Mouse (Mus musculus) hindbrain, embryonic 13.5 days (tissue): Measurements from ENCODE around the gene Arhgef12. TPM values are rescaled to one million over a fixed set of nuclear protein-coding genes. Genes with fewer than 3 reads are reported as not detected.

Source experiments
- ATAC-seq: fragments of 200-750 bp; cut with Nextera tagmentation; 2 replicates; pipeline ENCODE4 v1.8.0; 2017; ENCODE audit warnings: moderate TSS enrichment; ENCODE audit not compliant: low FRiP score
- H3K27ac ChIP-seq: fragments of 300-500 bp; sonication (generic); 2 replicates; pipeline ENCODE4 v1.5.1; 2015; ENCODE audit warnings: inconsistent platforms, mild to moderate bottlenecking, moderate library complexity
- H3K27me3 ChIP-seq: fragments of 300-500 bp; sonication (generic); 2 replicates; pipeline ENCODE4 v1.6.1; 2015; ENCODE audit warnings: mild to moderate bottlenecking, inconsistent platforms
- H3K36me3 ChIP-seq: fragments of 300-500 bp; sonication (generic); 2 replicates; pipeline ENCODE4 v1.6.1; 2015; ENCODE audit warnings: mild to moderate bottlenecking, inconsistent platforms
- H3K4me1 ChIP-seq: fragments of 300-500 bp; sonication (generic); replicated peaks from 2 replicates; pipeline ENCODE4 v1.6.1; 2015; ENCODE audit warnings: inconsistent platforms
- H3K4me2 ChIP-seq: fragments of 300-500 bp; sonication (generic); 2 replicates; pipeline ENCODE4 v1.6.1; 2015; ENCODE audit warnings: inconsistent platforms, mild to moderate bottlenecking, moderate library complexity
- H3K4me3 ChIP-seq: fragments of 300-500 bp; sonication (generic); 2 replicates; pipeline ENCODE4 v1.5.1; 2015; ENCODE audit warnings: mild to moderate bottlenecking, inconsistent platforms
- H3K9ac ChIP-seq: fragments of 300-500 bp; sonication (generic); 2 replicates; pipeline ENCODE4 v1.6.1; 2015; ENCODE audit warnings: mild to moderate bottlenecking, inconsistent platforms
- H3K9me3 ChIP-seq: fragments of 300-500 bp; sonication (generic); 2 replicates; pipeline ENCODE4 v1.6.1; 2016; ENCODE audit warnings: inconsistent platforms
- WGBS: fragments of 180-500 bp; shearing (Covaris S2); methylation state at CpG from one replicate; pipeline ENCODE4 v1.1.7; 2015; 5-methylcytosine and 5-hydroxymethylcytosine counted together
- polyA plus RNA-seq: library from polyadenylated mRNA; unstranded; fragments of >200 nt; fragmentation: Nextera tagmentation; extraction: Ambion mirVana; gene quantifications from 2 replicates; pipeline ENCODE4 v1.2.1, GENCODE M21; 2015

Gene Arhgef12
- polyA plus RNA-seq, 1 experiment from 2014 or later: 19.8 TPM

DNA sequence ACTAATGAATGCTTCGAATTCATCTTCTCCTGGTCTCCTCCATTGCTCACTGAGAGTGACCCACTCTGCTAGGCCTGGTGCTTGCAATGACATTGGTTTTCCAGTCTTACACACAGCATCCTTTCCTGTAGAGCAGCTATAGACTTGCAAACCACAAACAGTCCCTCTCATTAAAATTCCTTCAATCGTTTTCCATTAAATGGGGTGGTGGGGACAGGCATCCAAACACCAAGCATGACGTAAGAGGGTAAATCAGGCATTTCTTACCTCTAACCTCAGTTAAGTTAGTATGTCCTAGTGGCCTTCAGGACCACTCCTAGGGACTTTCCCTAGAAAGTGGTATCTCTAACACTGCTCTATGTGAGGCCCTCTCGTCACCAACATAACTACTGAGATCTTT is 41.8 kb downstream of the Arhgef12 start:
- 85% methylated on average over 4 of the region's 4 CpGs for WGBS
- ATAC-seq: no peak

GRCm38 (mm10) chr9:43061545-43061944 is 45.5 kb downstream of the Arhgef12 start:
- H3K4me2 ChIP-seq: no peak overlapping the region
- H3K27me3 ChIP-seq: no peaks in the 10 kb centered on the region
- no peaks in the 10 kb centered on the region for H3K9me3 ChIP-seq
- H3K9ac ChIP-seq: no peak overlapping the region
- H3K4me3 ChIP-seq: no peak overlapping the region
- WGBS: 80% methylated on average over 1 of the region's 1 CpGs
- ATAC-seq: no peak
- H3K36me3 ChIP-seq: no peaks in the 10 kb centered on the region
- peaks cover 10% of the 10 kb centered on the region for H3K4me1 ChIP-seq
- no peak overlapping the region; the same call in 1 of the 2 replicates for H3K27ac ChIP-seq

More for the DNA sequence above, 41.8 kb downstream of the Arhgef12 start:
- Histone ChIP-seq H3K4me2 (no peak overlapping the region), H3K4me3 (no peak overlapping the region), H3K27ac (no peak overlapping the region), H3K36me3 (no peaks in the 10 kb centered on the region), H3K9ac (no peak overlapping the region), H3K4me1 (peaks cover 36% of the 10 kb centered on the region), H3K27me3 (no peaks in the 10 kb centered on the region), H3K9me3 (no peaks in the 10 kb centered on the region)

GRCm38 (mm10) chr9:43050391-43050790 is 56.6 kb downstream of the Arhgef12 start:
- no peaks in the 10 kb centered on the region for H3K36me3 ChIP-seq
- no peak for ATAC-seq
- no peaks in the 10 kb centered on the region for H3K9me3 ChIP-seq
- no peak overlapping the region for H3K27ac ChIP-seq
- H3K4me1 ChIP-seq: peaks cover 4% of the 10 kb centered on the region; the same call in 1 of the 2 replicates
- H3K27me3 ChIP-seq: no peaks in the 10 kb centered on the region
- no peak overlapping the region for H3K9ac ChIP-seq
- 93% methylated on average over 2 of the region's 2 CpGs for WGBS
- no peak overlapping the region for H3K4me3 ChIP-seq
- H3K4me2 ChIP-seq: no peak overlapping the region

GRCm38 (mm10) chr9:43044481-43044880 is 62.6 kb downstream of the Arhgef12 start:
- H3K27me3 ChIP-seq: no peaks in the 10 kb centered on the region
- no peak for ATAC-seq
- no peak overlapping the region for H3K4me3 ChIP-seq
- no peaks in the 10 kb centered on the region for H3K9me3 ChIP-seq
- H3K9ac ChIP-seq: no peak overlapping the region
- H3K27ac ChIP-seq: no peak overlapping the region
- peaks cover 25% of the 10 kb centered on the region for H3K36me3 ChIP-seq
- no peak overlapping the region for H3K4me2 ChIP-seq
- H3K4me1 ChIP-seq: peaks cover 4% of the 10 kb centered on the region; the same call in 1 of the 2 replicates

GRCm38 (mm10) chr9:43038466-43038865 is 68.6 kb downstream of the Arhgef12 start:
- H3K4me2 ChIP-seq: no peak overlapping the region
- ATAC-seq: no peak
- no peak overlapping the region for H3K27ac ChIP-seq
- peaks cover 33% of the 10 kb centered on the region for H3K36me3 ChIP-seq
- H3K4me1 ChIP-seq: peaks cover 4% of the 10 kb centered on the region; the same call in 1 of the 2 replicates
- H3K4me3 ChIP-seq: no peak overlapping the region
- no peak overlapping the region for H3K9ac ChIP-seq
- H3K27me3 ChIP-seq: no peaks in the 10 kb centered on the region
- WGBS: 89% methylated on average over 8 of the region's 8 CpGs
- H3K9me3 ChIP-seq: no peaks in the 10 kb centered on the region

DNA sequence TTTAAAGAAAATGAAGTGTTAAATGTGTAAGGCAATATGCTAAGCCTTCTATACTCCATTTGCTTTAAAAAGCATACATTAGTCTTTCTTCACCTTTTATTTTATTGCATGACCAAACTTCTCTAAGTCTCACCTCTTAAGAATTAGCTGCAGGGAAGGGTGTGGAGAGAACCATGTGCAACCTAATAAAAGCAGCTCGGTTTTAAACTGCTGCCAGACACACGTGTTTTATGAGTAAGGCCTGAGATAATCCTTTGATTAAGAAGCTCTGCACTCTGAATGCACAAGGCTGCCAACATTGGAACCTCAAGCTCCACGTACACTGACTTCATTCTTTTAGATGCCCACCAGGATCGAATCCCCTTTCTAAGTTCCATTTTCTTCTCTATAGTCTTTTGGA is 71.8 kb downstream of the Arhgef12 start:
- H3K4me1 ChIP-seq: peaks cover 4% of the 10 kb centered on the region; the same call in 1 of the 2 replicates
- H3K4me2 ChIP-seq: no peak overlapping the region
- H3K27me3 ChIP-seq: no peaks in the 10 kb centered on the region
- no peak for ATAC-seq
- H3K36me3 ChIP-seq: peaks cover 17% of the 10 kb centered on the region
- no peak overlapping the region for H3K27ac ChIP-seq
- H3K9ac ChIP-seq: no peak overlapping the region
- 78% methylated on average over 4 of the region's 4 CpGs for WGBS
- H3K4me3 ChIP-seq: no peak overlapping the region
- no peaks in the 10 kb centered on the region for H3K9me3 ChIP-seq

DNA sequence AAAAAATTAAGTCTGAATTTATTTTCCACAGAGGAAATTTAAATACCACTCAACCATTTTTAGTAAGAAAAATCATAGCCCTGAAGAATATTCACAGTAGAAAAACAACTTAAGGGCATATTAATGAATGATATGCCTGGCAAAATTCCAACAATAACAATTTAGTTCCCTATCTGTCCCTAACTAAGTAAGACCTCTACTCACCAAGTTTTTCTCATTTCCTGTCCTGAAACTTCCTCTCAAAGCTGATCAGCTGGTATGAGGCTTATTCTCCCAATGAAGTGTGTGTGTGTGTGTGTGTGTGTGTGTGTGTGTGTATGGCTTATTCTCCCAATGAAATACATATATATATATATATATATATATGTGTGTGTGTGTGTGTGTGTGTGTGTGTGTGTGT is 72.8 kb downstream of the Arhgef12 start:
- ATAC-seq: no peak
- no peaks in the 10 kb centered on the region for H3K9me3 ChIP-seq
- H3K4me2 ChIP-seq: no peak overlapping the region
- H3K4me3 ChIP-seq: no peak overlapping the region
- no peak overlapping the region for H3K27ac ChIP-seq
- H3K27me3 ChIP-seq: no peaks in the 10 kb centered on the region
- no peak overlapping the region for H3K9ac ChIP-seq
- H3K4me1 ChIP-seq: peaks cover 4% of the 10 kb centered on the region; the same call in 1 of the 2 replicates
- H3K36me3 ChIP-seq: peaks cover 12% of the 10 kb centered on the region

- Histone ChIP-seq H3K27ac (no peak overlapping the region), H3K27me3 (no peaks in the 10 kb centered on the region), H3K9ac (no peak overlapping the region), H3K4me3 (no peak overlapping the region), H3K36me3 (peaks cover 23% of the 10 kb centered on the region), H3K4me2 (no peak overlapping the region), H3K4me1 (no peaks in the 10 kb centered on the region), H3K9me3 (no peaks in the 10 kb centered on the region)
- ATAC-seq: no peak
- WGBS: 86% methylated on average over 5 of the region's 5 CpGs
Observed at GRCm38 (mm10) chr9:43027757-43028156, 79.3 kb downstream of the Arhgef12 start.

- Histone ChIP-seq H3K36me3 (peaks cover 44% of the 10 kb centered on the region), H3K4me2 (no peak overlapping the region), H3K27ac (no peak overlapping the region), H3K27me3 (no peaks in the 10 kb centered on the region), H3K9ac (no peak overlapping the region), H3K9me3 (no peaks in the 10 kb centered on the region), H3K4me3 (no peak overlapping the region), H3K4me1 (no peaks in the 10 kb centered on the region)
- WGBS: 89% methylated on average over 5 of the region's 5 CpGs
- ATAC-seq: no peak
Observed at GRCm38 (mm10) chr9:43021515-43022251, 85.4 kb downstream of the Arhgef12 start.

DNA sequence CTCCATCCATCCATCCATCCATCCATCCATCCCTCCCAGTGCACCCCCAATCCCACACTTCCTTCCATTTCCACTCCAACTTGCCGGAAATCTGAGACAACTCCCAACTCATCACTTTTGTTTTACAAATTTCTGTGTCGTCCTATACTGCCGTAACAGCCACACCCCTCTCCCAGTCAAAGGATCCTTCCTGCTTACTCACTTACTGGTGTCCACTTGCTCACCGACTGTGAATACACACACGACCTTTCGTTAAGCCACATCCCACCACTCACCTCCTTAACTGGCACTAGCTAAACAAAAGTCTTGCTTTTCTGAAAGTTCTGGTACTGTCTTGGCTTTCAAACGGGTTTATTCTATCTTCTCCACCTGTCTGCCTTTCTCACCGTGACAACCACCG is 87.4 kb downstream of the Arhgef12 start:
- Histone ChIP-seq H3K4me3 (no peak overlapping the region), H3K4me1 (no peaks in the 10 kb centered on the region), H3K9ac (no peak overlapping the region), H3K27ac (no peak overlapping the region), H3K36me3 (peaks cover 49% of the 10 kb centered on the region), H3K27me3 (no peaks in the 10 kb centered on the region), H3K9me3 (no peaks in the 10 kb centered on the region), H3K4me2 (no peak overlapping the region)
- 93% methylated on average over 9 of the region's 9 CpGs for WGBS
- no peak for ATAC-seq

DNA sequence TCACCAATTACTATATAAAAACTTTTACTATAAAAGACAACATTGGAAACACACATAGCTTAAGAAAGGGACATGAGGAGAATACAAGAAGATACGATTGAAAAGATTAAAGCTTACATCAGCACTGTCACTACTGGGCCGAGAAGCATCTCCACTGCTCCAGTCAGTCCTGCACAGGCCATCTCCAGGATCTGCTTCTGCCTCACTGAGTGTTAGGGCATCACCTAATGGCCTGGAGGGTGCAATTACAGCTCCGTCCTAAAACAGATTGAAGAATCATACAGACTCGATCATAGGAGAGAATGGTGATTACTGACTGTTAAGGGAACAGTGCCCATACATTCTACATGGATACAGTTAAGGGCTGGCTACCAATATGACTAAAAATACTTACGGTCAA is 91.3 kb downstream of the Arhgef12 start:
- ATAC-seq: no peak
- peaks cover 54% of the 10 kb centered on the region for H3K36me3 ChIP-seq

GRCm38 (mm10) chr9:43015366-43015765 is 91.7 kb downstream of the Arhgef12 start:
- 88% methylated on average over 2 of the region's 2 CpGs for WGBS
- H3K36me3 ChIP-seq: peaks cover 52% of the 10 kb centered on the region
- ATAC-seq: no peak
- no peaks in the 10 kb centered on the region for H3K4me1 ChIP-seq
- H3K4me2 ChIP-seq: no peak overlapping the region
- no peaks in the 10 kb centered on the region for H3K27me3 ChIP-seq
- no peaks in the 10 kb centered on the region for H3K9me3 ChIP-seq
- no peak overlapping the region for H3K9ac ChIP-seq
- H3K4me3 ChIP-seq: no peak overlapping the region
- no peak overlapping the region for H3K27ac ChIP-seq

More for the DNA sequence above, 91.3 kb downstream of the Arhgef12 start:
- Histone ChIP-seq H3K9me3 (no peaks in the 10 kb centered on the region), H3K4me3 (no peak overlapping the region), H3K27ac (no peak overlapping the region), H3K4me1 (no peaks in the 10 kb centered on the region), H3K27me3 (no peaks in the 10 kb centered on the region), H3K9ac (no peak overlapping the region), H3K4me2 (no peak overlapping the region)
- WGBS: 88% methylated on average over 5 of the region's 5 CpGs

DNA sequence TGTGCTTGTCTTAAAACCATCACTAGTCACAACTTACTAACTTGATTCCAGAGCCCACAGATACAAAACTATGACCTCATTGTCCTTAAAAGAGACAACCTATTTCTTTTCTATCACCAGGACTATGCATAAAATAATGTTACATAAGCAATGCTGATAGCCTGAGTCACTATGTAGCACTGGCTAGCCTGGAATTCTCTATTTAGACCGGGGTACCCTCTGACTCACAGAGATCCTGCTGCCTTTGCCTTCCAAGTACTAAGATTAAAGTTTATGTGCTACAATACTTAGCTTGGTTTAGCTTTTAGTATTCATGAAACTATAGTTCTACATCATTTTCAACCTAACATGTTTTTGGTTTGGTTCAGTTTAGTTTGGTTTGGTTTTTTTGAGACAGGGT is 92.2 kb downstream of the Arhgef12 start:
- Histone ChIP-seq H3K4me2 (no peak overlapping the region), H3K27ac (no peak overlapping the region), H3K9me3 (no peaks in the 10 kb centered on the region), H3K9ac (no peak overlapping the region), H3K4me1 (no peaks in the 10 kb centered on the region), H3K27me3 (no peaks in the 10 kb centered on the region), H3K36me3 (peaks cover 54% of the 10 kb centered on the region), H3K4me3 (no peak overlapping the region)
- ATAC-seq: no peak
- 97% methylated on average over 1 of the region's 1 CpGs for WGBS
